ENCODE assay signal across 7 mouse cellular contexts in the genomic region with DNA sequence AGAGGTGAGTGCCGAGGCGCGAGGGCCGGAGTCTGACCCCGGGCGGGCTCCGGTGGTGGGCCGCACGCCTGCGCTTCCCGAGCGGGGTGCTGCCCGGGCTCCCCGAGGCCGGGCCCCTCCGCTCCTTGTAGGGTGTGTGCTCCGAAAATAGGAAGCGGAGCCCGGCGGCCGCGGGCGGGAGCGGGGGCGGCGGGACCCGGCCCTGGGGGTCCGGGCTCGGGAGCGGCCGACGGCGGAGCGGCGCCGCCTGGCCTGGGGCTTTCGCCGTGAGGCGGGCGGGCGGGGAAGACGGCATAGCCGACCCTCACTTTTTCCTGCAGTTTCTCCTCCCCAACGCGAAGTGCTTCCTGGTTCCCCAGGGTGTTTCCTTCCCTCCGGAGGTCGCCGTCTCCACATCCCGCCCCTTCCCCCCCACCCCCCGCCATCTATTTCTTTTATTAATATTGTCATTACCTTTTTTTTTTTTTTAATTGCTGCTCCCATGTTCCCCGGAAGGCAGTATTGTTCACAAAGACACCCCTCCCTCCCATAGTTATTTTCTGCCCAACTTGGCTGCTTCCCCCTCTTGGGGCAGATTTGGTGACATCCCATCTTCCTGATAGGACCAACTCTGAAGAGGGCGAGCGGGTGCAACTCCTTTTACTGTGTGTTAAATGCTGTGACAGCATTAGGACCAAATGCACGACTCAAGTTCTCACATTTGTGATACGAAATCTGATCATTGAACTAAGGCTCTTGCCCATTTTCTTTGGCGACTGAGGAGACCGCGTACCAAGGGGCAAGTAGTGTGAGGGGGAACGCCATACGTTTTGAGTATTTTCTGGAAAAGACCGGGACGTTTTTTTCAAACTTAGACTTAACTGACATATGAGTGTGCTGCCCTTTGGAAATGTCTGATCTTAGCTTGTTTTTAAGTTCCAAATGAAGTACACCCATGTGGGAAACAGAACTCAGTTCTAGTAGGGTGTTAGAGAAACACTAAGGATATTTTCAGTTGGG. TPM values are rescaled to one million over a fixed set of nuclear protein-coding genes. Genes with fewer than 3 reads are reported as not detected.
A peak's percentile ranks its signal among the peaks of the same experiment; 100 is the strongest.
DNase-seq lines count a peak whose midpoint lies in the region; ATAC-seq and TF ChIP-seq lines count a peak whose summit lies in the region.

No protein-coding gene starts in this region.

- TF ChIP-seq EP300 in MEL (IDR thresholded peaks at IDR 0.05; ENCODE audit: low read depth in 1 of 2, low read length in 2 of 2) = no peak

- peaks cover 4 to 41% of the 10 kb centered on the region in 2 experiments; a peak in 3 of 4 replicates for H3K36me3 ChIP-seq in MEL (ENCODE audit: control insufficient read depth in 1 of 2, insufficient read depth in 2 of 2, low read length in 2 of 2)
- H3K36me3 ChIP-seq in heart, embryonic 15.5 days = no peaks in the 10 kb centered on the region; the same call in 1 of the 2 replicates
- 0 out of 2 replicates have a peak, but pooled peaks cover 3% of the 10 kb centered on the region for H3K36me3 ChIP-seq in lung, embryonic 16.5 days (ENCODE audit: control insufficient read depth, insufficient read depth, low read length)

- TF ChIP-seq CTCF in MEL (IDR thresholded peaks at IDR 0.05 in 2 of 3, conservative IDR thresholded peaks at IDR 0.05 in 1 of 3; ENCODE audit: control insufficient read depth in 1 of 3, insufficient read depth in 1 of 3, low read depth in 2 of 3, low read length in 3 of 3, poor library complexity in 1 of 3, severe bottlenecking in 1 of 3) = no peak
- TF ChIP-seq CTCF in bone marrow macrophage, adult 2 months (IDR thresholded peaks at IDR 0.05; ENCODE audit: low read depth, low read length) = no peak

- H3K27me3 ChIP-seq in MEL (ENCODE audit: control insufficient read depth in 1 of 2, insufficient read depth in 2 of 2, low read length in 2 of 2) = no peaks in the 10 kb centered on the region
- H3K27me3 ChIP-seq in heart, embryonic 15.5 days = no peaks in the 10 kb centered on the region
- H3K27me3 ChIP-seq in lung, embryonic 16.5 days (ENCODE audit: control insufficient read depth, insufficient read depth, low read depth, low read length) = no peaks in the 10 kb centered on the region

- peak; percentile 25; the same call in 1 of the 2 replicates for ATAC-seq in erythroblast, adult 5-6 weeks (replicated peaks; ENCODE audit: low FRiP score, poor library complexity, severe bottlenecking)
- ATAC-seq in heart, embryonic 15.5 days (replicated peaks; ENCODE audit: insufficient number of reproducible peaks, insufficient read depth, low FRiP score, low read depth) = peak; percentile 83
- ATAC-seq in lung, embryonic 16.5 days (ENCODE audit: low read depth) = peak; percentile 82

- TF ChIP-seq RAD21 in MEL (IDR thresholded peaks at IDR 0.05; ENCODE audit: low read depth, low read length) = no peak

- peak overlapping the region; percentile 61 for H3K9ac ChIP-seq in MEL (ENCODE audit: control insufficient read depth, low read depth, low read length, poor library complexity, severe bottlenecking)
- peak overlapping the region; percentile 96 for H3K9ac ChIP-seq in heart, embryonic 15.5 days
- peak overlapping the region; percentile 96 for H3K9ac ChIP-seq in lung, embryonic 16.5 days (ENCODE audit: low read length)

- peak overlapping the region; percentile 74 for H3K4me2 ChIP-seq in heart, embryonic 15.5 days
- H3K4me2 ChIP-seq in lung, embryonic 16.5 days (ENCODE audit: low read depth, low read length) = peak overlapping the region; percentile 60

- peak; percentile 84 for DNase-seq in MEL (ENCODE audit: low read depth, low spot score)
- DNase-seq in kidney, postnatal 14 days = peak; percentile 34
- peak; percentile 6 for DNase-seq in retina, adult 2 months (ENCODE audit: low read depth, low spot score)

- H3K27ac ChIP-seq in MEL (ENCODE audit: control insufficient read depth, low read depth, low read length) = peak overlapping the region; percentile 43
- peak overlapping the region; percentile 85 for H3K27ac ChIP-seq in bone marrow macrophage, adult 2 months (ENCODE audit: insufficient read depth, low read depth, low read length)
- peak overlapping the region; percentile 97 for H3K27ac ChIP-seq in heart, embryonic 15.5 days
- peak overlapping the region; percentile 98 for H3K27ac ChIP-seq in lung, embryonic 16.5 days (ENCODE audit: low read length)

- TF ChIP-seq POLR2A in MEL (IDR thresholded peaks at IDR 0.05; ENCODE audit: control insufficient read depth in 1 of 2, insufficient read depth in 1 of 2, low read depth in 1 of 2, low read length in 2 of 2, poor library complexity in 1 of 2) = 0 out of 4 replicates have a peak, but pooled peaks of 1 of the 2 experiments have one; percentile 9
- TF ChIP-seq POLR2A in bone marrow macrophage, adult 2 months (IDR thresholded peaks at IDR 0.05; ENCODE audit: borderline replicate concordance, low read depth, low read length) = no peak

- H3K9me3 ChIP-seq in MEL (replicated peaks; ENCODE audit: insufficient read depth, low read length) = no peaks in the 10 kb centered on the region
- H3K9me3 ChIP-seq in heart, embryonic 15.5 days (replicated peaks) = no peaks in the 10 kb centered on the region
- H3K9me3 ChIP-seq in lung, embryonic 16.5 days (ENCODE audit: control insufficient read depth, low read length) = peaks cover 3% of the 10 kb centered on the region; the same call in 1 of the 2 replicates

- peaks cover 34% of the 10 kb centered on the region for H3K79me2 ChIP-seq in MEL (ENCODE audit: control insufficient read depth, insufficient read depth, low read length, poor library complexity)

- peaks cover 20 to 32% of the 10 kb centered on the region in 2 experiments for H3K4me1 ChIP-seq in MEL (ENCODE audit: control insufficient read depth in 1 of 2, insufficient read depth in 2 of 2, low read length in 2 of 2)
- peaks cover 24% of the 10 kb centered on the region for H3K4me1 ChIP-seq in bone marrow macrophage, adult 2 months (ENCODE audit: control insufficient read depth, insufficient read depth, low read length)
- peaks cover 9% of the 10 kb centered on the region; the same call in 1 of the 2 replicates for H3K4me1 ChIP-seq in heart, embryonic 15.5 days (replicated peaks)
- H3K4me1 ChIP-seq in lung, embryonic 16.5 days (replicated peaks; ENCODE audit: control insufficient read depth, insufficient read depth, low read length) = peaks cover 8% of the 10 kb centered on the region; the same call in 1 of the 2 replicates

- peak overlapping the region; percentile 65 to 73 for H3K4me3 ChIP-seq in MEL (ENCODE audit: control insufficient read depth in 1 of 2, insufficient read depth in 1 of 2, low read depth in 2 of 2, low read length in 2 of 2)
- H3K4me3 ChIP-seq in bone marrow macrophage, adult 2 months (ENCODE audit: insufficient read depth, low read length) = peak overlapping the region; percentile 78
- H3K4me3 ChIP-seq in heart, embryonic 15.5 days = peak overlapping the region; percentile 92
- peak overlapping the region; percentile 90 for H3K4me3 ChIP-seq in lung, embryonic 16.5 days (ENCODE audit: low read length)

- WGBS in heart, embryonic 15.5 days = under 1% methylated on average over 41 of the region's 62 CpGs
- under 1% methylated on average over 48 of the region's 62 CpGs for WGBS in lung, embryonic 16.5 days

TF ChIP-seq in MEL, 35 proteins besides CTCF, POLR2A, EP300 and RAD21:
- TF ChIP-seq UBTF (IDR thresholded peaks at IDR 0.05; ENCODE audit: borderline replicate concordance, insufficient read depth, low read depth, low read length) = 0 out of 2 replicates have a peak, but pooled peaks have one; percentile 73
- 0 out of 2 replicates have a peak, but pooled peaks have one; percentile 29 for TF ChIP-seq ELF1 (IDR thresholded peaks at IDR 0.05; ENCODE audit: low read depth, low read length)
- TF ChIP-seq MYB (IDR thresholded peaks at IDR 0.05; ENCODE audit: low read depth, low read length) = no peak
- peak; percentile 50; the same call in 1 of the 2 replicates for TF ChIP-seq HCFC1 (IDR thresholded peaks at IDR 0.05; ENCODE audit: low read depth, low read length)
- peak; percentile 64 for TF ChIP-seq MAZ (IDR thresholded peaks at IDR 0.05; ENCODE audit: low read depth, low read length)
- TF ChIP-seq SIN3A (IDR thresholded peaks at IDR 0.05; ENCODE audit: low read length) = peak; percentile 36; the same call in 1 of the 2 replicates
- TF ChIP-seq KAT2A (conservative IDR thresholded peaks at IDR 0.05; ENCODE audit: low read depth, low read length) = no peak
- TF ChIP-seq TBP (IDR thresholded peaks at IDR 0.05; ENCODE audit: low read depth, low read length) = 0 out of 2 replicates have a peak, but pooled peaks have one; percentile 44
- TF ChIP-seq NRF1 (IDR thresholded peaks at IDR 0.05; ENCODE audit: insufficient read depth, low read depth, low read length, poor library complexity, severe bottlenecking) = no peak

RNA-seq across cellular contexts. Expression of a gene that starts 1.5 kb away (rescaled TPM):
- total RNA-seq in MEL (2012; rRNA removed) = 67.8 and 69.5 TPM in 2 replicates
- 100 to 1,000 TPM in 1 of 2 experiments, 10 to 100 TPM in 1; 84.7 to 251 TPM for polyA plus RNA-seq in MEL (2012; ENCODE audit: insufficient read depth in 1 of 2, insufficient read length in 2 of 2, low read depth in 1 of 2, low replicate concordance in 2 of 2, missing spikeins in 1 of 2)
- 468 and 474 TPM in 2 replicates for polyA plus RNA-seq in bone marrow macrophage, adult 2 months (2012; ENCODE audit: insufficient read depth, insufficient read length, missing spikeins)
- 84.5 and 87.1 TPM in 2 replicates for total RNA-seq in erythroblast, adult 5-6 weeks (2015; ENCODE audit: low replicate concordance)
- total RNA-seq in erythroblast, adult 5-6 weeks (2017; ENCODE audit: low replicate concordance) = 87.0 and 89.0 TPM in 2 replicates
- polyA plus RNA-seq in heart, embryonic 15.5 days (2015; fragmentation: Nextera tagmentation; extraction: Ambion mirVana) = 203 and 207 TPM in 2 replicates
- polyA plus RNA-seq in lung, embryonic 16.5 days (2015; fragmentation: Nextera tagmentation; extraction: Ambion mirVana) = 241 and 242 TPM in 2 replicates

RNA-seq across cellular contexts. Expression of a gene that starts 55.2 kb away (rescaled TPM):
- 34.4 and 38.9 TPM in 2 replicates for total RNA-seq in MEL (2012; rRNA removed)
- 10 to 100 TPM in 1 of 2 experiments, not detected in 1; 48.5 TPM for polyA plus RNA-seq in MEL (2012; ENCODE audit: insufficient read depth in 1 of 2, insufficient read length in 2 of 2, low read depth in 1 of 2, low replicate concordance in 2 of 2, missing spikeins in 1 of 2)
- 5.3 and 7.5 TPM in 2 replicates for polyA plus RNA-seq in bone marrow macrophage, adult 2 months (2012; ENCODE audit: insufficient read depth, insufficient read length, missing spikeins)
- total RNA-seq in erythroblast, adult 5-6 weeks (2015; ENCODE audit: low replicate concordance) = 29.0 and 73.4 TPM in 2 replicates
- total RNA-seq in erythroblast, adult 5-6 weeks (2017; ENCODE audit: low replicate concordance) = 73.5 and 90.6 TPM in 2 replicates
- 26.1 and 28.6 TPM in 2 replicates for polyA plus RNA-seq in heart, embryonic 15.5 days (2015; fragmentation: Nextera tagmentation; extraction: Ambion mirVana)
- 39.3 and 40.5 TPM in 2 replicates for polyA plus RNA-seq in lung, embryonic 16.5 days (2015; fragmentation: Nextera tagmentation; extraction: Ambion mirVana)

Comparison
In these comparisons a context has a peak if more than half of its experiments do, and no peak if none do; other contexts are left out.
1. Peak in every context shown above with its lines: DNase-seq, ATAC-seq, H3K4me3 ChIP-seq and H3K27ac ChIP-seq.
2. DNase-seq: peak in every context shown above with its lines; median percentile 84 in MEL; 34 in kidney, postnatal 14 days; 6 in retina, adult 2 months.
3. H3K27ac ChIP-seq: peak in every context shown above with its lines; median percentile 98 in lung, embryonic 16.5 days; 97 in heart, embryonic 15.5 days; 85 in bone marrow macrophage, adult 2 months; 43 in MEL.
4. ATAC-seq: peak in every context shown above with its lines; median percentile 83 in heart, embryonic 15.5 days; 82 in lung, embryonic 16.5 days; 25 in erythroblast, adult 5-6 weeks.